Mouse (Mus musculus): ENCODE results near the gene Gm7980. TPM values are rescaled to one million over a fixed set of nuclear protein-coding genes. Genes with fewer than 3 reads are reported as not detected.
"Not testable (repeated sequence)": the region's sequence is repeated elsewhere in the genome, so short reads cannot be mapped to it uniquely, and the experiment has no call there.

Gm7980 gene
- not detected for total RNA-seq (2021)
- long read RNA-seq, experiment 1, result 0 reads
- long read RNA-seq, experiment 2, result 0 reads

DNA sequence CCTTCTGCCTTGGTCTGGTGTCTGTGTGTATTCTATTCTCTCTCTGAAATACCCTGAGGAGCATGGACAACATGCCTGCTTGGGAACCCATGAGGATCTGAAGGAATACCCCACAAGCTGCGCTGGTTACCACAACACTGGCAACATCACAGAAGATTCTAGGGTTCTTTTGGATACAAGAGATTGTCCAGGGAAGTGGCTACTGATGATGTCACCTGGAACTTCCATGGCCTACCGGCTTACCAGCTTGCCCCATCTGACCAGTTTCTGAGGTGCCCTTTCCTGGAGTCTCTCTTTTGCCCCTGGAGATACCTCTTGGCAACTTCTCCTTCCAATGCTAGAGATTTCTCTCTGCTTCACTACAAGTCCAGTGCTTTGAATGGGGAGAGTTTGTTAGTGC lies at the start of gene Gm7980:
Gm7980 (minus strand) TSS at position 101 of the 400 bp plus-strand sequence.
- DNase-seq (ENCODE audit: low spot score in 2 of 2), result not testable (repeated sequence)

GRCm38 (mm10) chr14:41943695-41944094 lies 36.6 kb upstream of the Gm7980 start, which contains the start of gene 1700024B05Rik:
TSS of gene 1700024B05Rik (plus strand) at chr14:41943995.
- DNase-seq (ENCODE audit: low spot score in 2 of 2), result not testable (repeated sequence)

- not testable (repeated sequence) for DNase-seq (ENCODE audit: low spot score in 2 of 2)
Measured at GRCm38 (mm10) chr14:41924649-41925048, 17.6 kb upstream of the Gm7980 start, which contains the start of gene 1700049E17Rik1. TSS of gene 1700049E17Rik1 (plus strand) at chr14:41924949.

Other genes starting within 250 kb of the Gm7980 start
- gene Gm8068, start 205.4 kb downstream of the Gm7980 start, total RNA-seq (2021), result not detected
- gene Gm7929, start 156.7 kb downstream of the Gm7980 start, total RNA-seq (2021), result not detected
- gene Gm47189, start 134.8 kb downstream of the Gm7980 start, total RNA-seq (2021), result not detected
- not detected for gene 1700049E17Rik1, start 17.7 kb upstream of the Gm7980 start, total RNA-seq (2021)
- gene 1700024B05Rik, start 36.7 kb upstream of the Gm7980 start, total RNA-seq (2021), result under 1 TPM in 1 of 2 experiments, not detected in 1; 0.44 TPM
- not detected for gene Gm6401, start 60.6 kb upstream of the Gm7980 start, total RNA-seq (2021)
- 1 to 10 TPM in 1 of 2 experiments, under 1 TPM in 1; 0.42 to 1.8 TPM for gene Gm3543, start 76.0 kb upstream of the Gm7980 start, total RNA-seq (2021)
- not detected for gene Gm7951, start 210.1 kb upstream of the Gm7980 start, total RNA-seq (2021)

Measured in left cerebral cortex, adult 18-20 months (tissue).